Mouse (Mus musculus) layer of hippocampus, adult 2 months (tissue): Measurements from ENCODE around the gene Dpp6. TPM values are rescaled to one million over a fixed set of nuclear protein-coding genes. Genes with fewer than 3 reads are reported as not detected.
A peak's percentile ranks its signal among the peaks of the same experiment; 100 is the strongest.
"Not testable (repeated sequence)": the region's sequence is repeated elsewhere in the genome, so short reads cannot be mapped to it uniquely, and the experiment has no call there.

Experiments used
- DNase-seq, 2 experiments: peaks; one replicate each; pipeline ENCODE4 v3.0.0; 2022; ENCODE audit warnings: low spot score in 2 of 2
- H3K27ac ChIP-seq: fragments of 200-600 bp; 2 replicates; pipeline ENCODE4 v1.8.1; 2022
- H3K4me3 ChIP-seq: fragments of 200-600 bp; 2 replicates; pipeline ENCODE4 v1.8.1; 2022; ENCODE audit warnings: mild to moderate bottlenecking
- CTCF ChIP-seq: fragments of 200-600 bp; conservative IDR thresholded peaks from 2 replicates; pipeline ENCODE4 v1.8.1; 2022; ENCODE audit warnings: antibody characterized with exemption, mild to moderate bottlenecking, moderate library complexity
- total RNA-seq, 2 experiments: library from RNA; stranded (reverse); gene quantifications; 2 replicates each; pipeline ENCODE4 v1.2.3; 2021

Dpp6 gene
- total RNA-seq, 2 experiments from 2014 or later: 261 to 270 TPM

DNA sequence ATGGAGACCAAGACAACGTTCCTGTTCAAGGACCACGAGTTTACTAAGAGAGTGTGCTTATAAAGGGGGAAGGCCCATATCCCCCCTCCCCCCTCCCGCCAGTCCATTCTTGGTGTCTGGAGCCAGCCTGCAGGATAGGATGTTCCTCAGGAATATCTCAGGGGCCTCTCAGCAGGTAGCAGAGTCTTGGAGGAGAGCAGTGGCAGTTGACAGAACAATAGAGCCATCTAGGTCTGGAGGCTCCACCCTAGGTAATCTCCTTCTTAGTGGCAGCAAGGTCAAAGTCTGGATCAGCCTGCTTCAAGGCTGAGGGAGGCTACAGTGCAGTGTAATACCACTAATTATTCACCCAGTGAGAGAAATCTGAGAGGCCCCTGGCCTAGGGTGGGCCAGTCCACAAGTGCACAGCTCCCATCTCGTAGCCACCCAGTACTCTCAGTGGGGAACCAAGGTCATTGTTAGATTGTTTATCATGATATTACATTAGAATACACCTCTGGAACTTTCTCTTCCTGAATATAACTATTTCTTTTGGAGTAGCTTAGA, 604.2 kb downstream of the Dpp6 start:
- no peak overlapping the region for H3K27ac ChIP-seq
- no peak for TF ChIP-seq CTCF
- DNase-seq: no peak
- H3K4me3 ChIP-seq: no peak overlapping the region

DNA sequence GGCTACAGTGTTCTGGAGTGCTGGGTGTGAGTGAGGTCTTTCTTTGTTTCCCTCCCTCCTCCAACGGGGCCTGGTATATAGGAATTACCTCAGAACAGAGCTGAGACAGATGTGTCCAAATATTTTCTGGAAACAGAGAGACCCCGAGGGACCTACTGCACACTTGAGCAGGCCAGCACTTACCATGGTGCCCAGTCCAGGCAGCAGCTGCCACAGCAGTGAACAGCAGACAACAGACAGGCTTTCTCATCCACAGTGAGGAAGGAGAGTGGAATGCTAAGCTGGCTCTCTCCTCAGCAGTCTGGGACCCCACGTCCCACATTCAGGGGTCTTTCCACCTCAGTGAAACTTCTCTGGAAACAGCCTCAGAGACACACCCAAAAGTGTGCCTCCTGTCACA, 606.8 kb downstream of the Dpp6 start:
- Histone ChIP-seq H3K27ac (peak overlapping the region; percentile 72; the same call in 1 of the 2 replicates), H3K4me3 (no peak overlapping the region)
- no peak for DNase-seq
- TF ChIP-seq CTCF: no peak

- DNase-seq: no peak
- H3K27ac ChIP-seq: peak overlapping the region; percentile 72
- H3K4me3 ChIP-seq: no peak overlapping the region
- TF ChIP-seq CTCF: no peak
Observed at GRCm38 (mm10) chr5:27424484-27425080, 607.6 kb downstream of the Dpp6 start.

GRCm38 (mm10) chr5:27426200-27426599, 609.2 kb downstream of the Dpp6 start:
- DNase-seq: no peak
- Histone ChIP-seq H3K4me3 (no peak overlapping the region), H3K27ac (peak overlapping the region; percentile 70)
- TF ChIP-seq CTCF: no peak

DNA sequence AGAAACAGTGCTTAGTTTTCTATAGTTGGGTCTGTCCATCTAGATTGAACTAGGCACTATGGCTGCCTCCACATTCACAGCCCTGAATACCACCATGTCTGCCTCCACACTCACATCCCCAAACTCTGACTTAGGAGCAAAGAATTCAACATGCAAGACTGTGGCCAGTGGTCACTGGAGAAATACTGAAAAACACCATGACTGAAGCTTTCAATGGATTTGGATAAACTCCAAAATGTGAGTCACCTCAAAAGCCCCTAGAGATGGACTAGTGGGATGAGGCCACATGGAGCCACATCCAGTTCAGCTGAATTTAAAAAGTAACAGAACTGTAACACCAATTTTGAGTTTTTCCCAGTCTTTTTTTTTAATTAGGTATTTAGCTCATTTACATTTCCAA, 616.6 kb downstream of the Dpp6 start:
- DNase-seq: no peak
- Histone ChIP-seq H3K4me3 (no peak overlapping the region), H3K27ac (no peak overlapping the region)
- no peak for TF ChIP-seq CTCF

GRCm38 (mm10) chr5:27453201-27453845, 636.3 kb downstream of the Dpp6 start:
- Histone ChIP-seq H3K4me3 (no peak overlapping the region), H3K27ac (no peak overlapping the region)
- TF ChIP-seq CTCF: no peak
- no peak for DNase-seq

DNA sequence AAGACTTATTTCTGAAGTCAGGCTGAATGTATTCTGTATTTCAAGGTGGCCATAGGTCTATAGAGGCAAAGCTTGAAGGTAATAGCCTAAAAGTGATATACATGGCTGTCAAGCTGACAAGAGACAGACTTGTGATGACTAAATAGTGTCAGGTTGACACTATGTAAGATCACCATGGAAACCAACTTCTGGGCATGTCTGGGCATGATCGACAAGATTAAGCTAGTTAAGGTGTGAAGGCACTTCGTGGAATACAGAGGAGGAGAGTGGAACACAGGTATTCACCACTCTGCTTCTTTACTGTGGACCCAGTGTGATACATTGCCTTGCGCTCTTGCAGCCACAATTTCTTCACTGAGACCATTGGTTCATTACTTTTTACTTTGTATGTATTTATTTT, 637.4 kb downstream of the Dpp6 start:
- DNase-seq: no peak
- H3K4me3 ChIP-seq: no peak overlapping the region
- no peak for TF ChIP-seq CTCF
- H3K27ac ChIP-seq: no peak overlapping the region

DNA sequence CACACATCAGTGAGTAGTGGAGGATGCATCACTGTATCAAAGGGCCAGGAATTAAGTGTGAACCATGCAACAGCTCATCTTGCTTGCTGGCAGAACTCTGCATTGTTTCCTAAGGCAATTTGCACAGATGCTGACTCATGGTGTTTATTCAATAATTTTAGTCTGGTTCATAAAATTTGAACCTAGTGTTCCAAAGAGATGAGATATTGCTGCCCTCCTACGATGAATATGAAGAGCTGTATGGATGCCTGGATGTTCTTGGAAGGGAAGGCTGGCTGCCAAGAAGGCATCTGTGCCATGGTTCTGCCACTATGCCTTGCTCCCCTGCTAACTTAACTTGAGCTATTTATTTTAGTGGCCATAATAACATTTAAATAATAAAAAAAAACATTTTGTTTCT, 640.0 kb downstream of the Dpp6 start:
- peak overlapping the region; percentile 75 for H3K27ac ChIP-seq
- no peak overlapping the region for H3K4me3 ChIP-seq
- peak; percentile 63 for DNase-seq
- peak; percentile 26; the same call in 1 of the 2 replicates for TF ChIP-seq CTCF

- no peak for DNase-seq
- TF ChIP-seq CTCF: no peak
- Histone ChIP-seq H3K27ac (peak overlapping the region; percentile 75), H3K4me3 (no peak overlapping the region)
Observed at GRCm38 (mm10) chr5:27457686-27458085, 640.7 kb downstream of the Dpp6 start.

DNA sequence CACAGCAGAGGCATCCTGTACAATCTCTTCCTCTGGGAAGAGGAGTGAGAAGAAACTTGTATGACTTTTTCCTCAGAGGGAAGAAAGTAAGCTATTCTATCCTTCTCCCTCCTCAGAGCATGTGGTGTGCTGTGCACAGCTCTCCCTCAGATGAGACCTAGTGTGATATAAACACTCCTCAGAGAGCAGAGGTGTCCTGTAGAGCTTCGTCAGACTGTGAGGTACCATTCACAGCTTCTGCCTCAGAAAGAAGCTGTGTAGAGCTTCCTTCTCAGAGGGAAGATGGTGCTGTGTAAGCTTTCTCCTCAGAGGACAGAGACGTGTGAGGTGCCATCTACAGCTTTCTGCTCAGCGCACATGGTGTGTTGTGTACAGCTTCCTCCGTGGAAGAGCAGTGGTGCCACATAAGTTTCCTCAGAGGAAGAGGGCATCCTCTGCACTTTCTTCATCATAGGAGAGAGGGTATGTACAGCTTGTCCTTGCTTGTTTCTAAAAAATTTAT, 658.0 kb downstream of the Dpp6 start:
- no peak overlapping the region for H3K4me3 ChIP-seq
- no peak for TF ChIP-seq CTCF
- DNase-seq: no peak
- 0 out of 2 replicates have a peak overlapping the region, but pooled peaks have one; percentile 28 for H3K27ac ChIP-seq

DNA sequence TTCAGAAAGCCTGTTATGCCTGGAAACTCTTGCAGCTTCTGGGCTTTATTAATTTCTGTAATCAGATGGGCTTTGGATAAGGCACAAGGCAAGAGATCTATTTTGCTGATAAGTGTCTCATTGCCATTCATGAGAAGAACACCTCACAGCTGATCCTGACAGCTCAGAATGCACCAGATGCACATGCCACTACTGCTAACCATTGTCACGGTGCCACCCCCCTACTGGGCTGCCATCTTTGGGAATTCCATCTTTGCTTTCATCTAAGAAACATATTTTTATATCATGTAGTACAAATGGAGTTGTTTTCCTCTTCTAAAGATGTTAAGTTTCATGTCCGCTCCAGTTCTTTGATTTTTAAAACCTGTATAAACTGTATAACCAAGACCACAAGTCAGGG, 664.7 kb downstream of the Dpp6 start:
- peak; percentile 25 to 50 for DNase-seq
- no peak for TF ChIP-seq CTCF
- H3K4me3 ChIP-seq: no peak overlapping the region
- H3K27ac ChIP-seq: no peak overlapping the region

DNA sequence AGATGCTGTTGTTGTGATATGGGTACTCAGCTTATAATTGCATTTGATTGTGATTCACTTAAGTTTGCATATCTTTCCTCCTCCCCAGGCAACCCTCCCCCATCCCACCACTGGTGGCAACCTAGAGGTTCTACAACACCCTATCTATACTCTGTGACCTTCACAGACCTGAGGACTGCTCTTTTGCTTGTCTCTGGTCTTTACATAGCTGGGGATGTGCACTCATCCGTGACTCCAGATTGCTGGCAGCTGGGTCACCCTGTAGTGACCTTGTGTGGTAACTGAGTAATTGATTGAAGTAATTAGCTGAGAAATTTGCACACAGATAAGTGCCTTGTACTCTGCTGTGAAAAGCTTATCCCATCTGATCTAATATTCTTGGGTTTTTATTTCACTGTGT, 669.1 kb downstream of the Dpp6 start:
- H3K4me3 ChIP-seq: no peak overlapping the region
- H3K27ac ChIP-seq: no peak overlapping the region
- no peak for DNase-seq
- no peak for TF ChIP-seq CTCF

GRCm38 (mm10) chr5:27490942-27491341, 673.9 kb downstream of the Dpp6 start:
- DNase-seq: peak in 1 of 2 experiments; percentile 23
- TF ChIP-seq CTCF: no peak
- Histone ChIP-seq H3K4me3 (no peak overlapping the region), H3K27ac (peak overlapping the region; percentile 49)

- H3K4me3 ChIP-seq, H3K27ac ChIP-seq, DNase-seq: not testable (repeated sequence)
Observed at GRCm38 (mm10) chr5:27501338-27501737, 684.3 kb downstream of the Dpp6 start, which contains the start of gene Speer4b. Speer4b (minus strand) TSS chr5:27501438.
